Mouse (Mus musculus) C2C12 (cell line): ENCODE measurements around the gene Gm13696. TPM values are rescaled to one million over a fixed set of nuclear protein-coding genes. Genes with fewer than 3 reads are reported as not detected.

Experiments
- H3K27me3 ChIP-seq: one replicate; pipeline ENCODE4 v1.6.1; 2011; ENCODE audit not compliant: control insufficient read depth, insufficient read depth, insufficient read length
- H3K36me3 ChIP-seq: one replicate; pipeline ENCODE4 v1.6.1; 2011; ENCODE audit not compliant: control insufficient read depth, insufficient read depth
- H3K4me3 ChIP-seq: one replicate; pipeline ENCODE4 v1.5.1; 2011; ENCODE audit warnings: mild to moderate bottlenecking, control low read depth; ENCODE audit not compliant: poor library complexity, insufficient read depth, severe bottlenecking
- H3K79me2 ChIP-seq: one replicate; pipeline ENCODE4 v1.6.1; 2011; ENCODE audit not compliant: control insufficient read depth, insufficient read depth
- H3K79me3 ChIP-seq: one replicate; pipeline ENCODE4 v1.6.1; 2011; ENCODE audit warnings: low read depth, control low read depth
- H3ac ChIP-seq: one replicate; pipeline ENCODE3; 2011; ENCODE audit warnings: low read depth; ENCODE audit not compliant: control insufficient read depth, insufficient read length
- CEBPB ChIP-seq: IDR thresholded peaks from one replicate; pipeline ENCODE4 v1.6.1; 2011; ENCODE audit warnings: low read depth, mild to moderate bottlenecking, control low read depth, moderate library complexity
- CTCF ChIP-seq: IDR thresholded peaks from one replicate; pipeline ENCODE4 v1.5.1; 2011; ENCODE audit not compliant: control insufficient read depth, insufficient read depth, insufficient read length
- FOSL1 ChIP-seq: IDR thresholded peaks from one replicate; pipeline ENCODE4 v1.8.0; 2011; ENCODE audit warnings: mild to moderate bottlenecking, low read length; ENCODE audit not compliant: poor library complexity, insufficient read depth, severe bottlenecking
- MAX ChIP-seq: IDR thresholded peaks from one replicate; pipeline ENCODE4 v1.6.1; 2011; ENCODE audit warnings: mild to moderate bottlenecking, control low read depth
- MYOD1 ChIP-seq: IDR thresholded peaks from one replicate; pipeline ENCODE4 v1.6.1; 2011; ENCODE audit warnings: low read depth; ENCODE audit not compliant: control insufficient read depth, insufficient read length
- MYOG ChIP-seq: IDR thresholded peaks from one replicate; pipeline ENCODE4 v1.6.1; 2011; ENCODE audit not compliant: control insufficient read depth, insufficient read length; ENCODE audit errors: extremely low read depth
- USF1 ChIP-seq: IDR thresholded peaks from one replicate; pipeline ENCODE4 v1.6.1; 2011; ENCODE audit warnings: low read depth, mild to moderate bottlenecking, control low read depth, moderate library complexity
- polyA plus RNA-seq: library from polyadenylated mRNA; unstranded; fragments of >200 nt; fragmentation: generic; extraction: Trizol; gene quantifications from one replicate; pipeline ENCODE4 v1.2.1, GENCODE M21; 2012; ENCODE audit warnings: missing spikeins

The Gm13696 gene
- polyA plus RNA-seq, 1 experiment = not detected

- Histone ChIP-seq H3K79me2 (no peaks in the 10 kb centered on the region), H3K36me3 (no peaks in the 10 kb centered on the region), H3K27me3 (no peaks in the 10 kb centered on the region), H3ac (no peak overlapping the region), H3K4me3 (no peak overlapping the region), H3K79me3 (no peaks in the 10 kb centered on the region)
- TF ChIP-seq MAX (no peak), FOSL1 (no peak), USF1 (no peak), MYOG (no peak), CTCF (no peak), CEBPB (no peak)
Measured at GRCm38 (mm10) chr2:84018330-84018729, 45.4 kb downstream of the Gm13696 start.

- Histone ChIP-seq H3K4me3 (no peak overlapping the region), H3ac (no peak overlapping the region), H3K79me2 (no peaks in the 10 kb centered on the region), H3K79me3 (no peaks in the 10 kb centered on the region), H3K27me3 (no peaks in the 10 kb centered on the region), H3K36me3 (no peaks in the 10 kb centered on the region)
- no peak for TF ChIP-seq CTCF
- TF ChIP-seq USF1 = no peak
- TF ChIP-seq MAX = no peak
- TF ChIP-seq MYOD1 = no peak
- no peak for TF ChIP-seq FOSL1
- no peak for TF ChIP-seq MYOG
- TF ChIP-seq CEBPB = no peak
Measured at GRCm38 (mm10) chr2:84019519-84020305, 46.8 kb downstream of the Gm13696 start.

- Histone ChIP-seq H3K27me3 (no peaks in the 10 kb centered on the region), H3K79me3 (no peaks in the 10 kb centered on the region), H3K36me3 (no peaks in the 10 kb centered on the region), H3ac (no peak overlapping the region), H3K4me3 (no peak overlapping the region), H3K79me2 (no peaks in the 10 kb centered on the region)
- TF ChIP-seq FOSL1 (no peak), MYOG (no peak), CEBPB (no peak)
Measured at GRCm38 (mm10) chr2:84021930-84022329, 49.0 kb downstream of the Gm13696 start.

- Histone ChIP-seq H3K79me2 (no peaks in the 10 kb centered on the region), H3K36me3 (no peaks in the 10 kb centered on the region), H3ac (no peak overlapping the region), H3K27me3 (no peaks in the 10 kb centered on the region), H3K79me3 (no peaks in the 10 kb centered on the region), H3K4me3 (no peak overlapping the region)
- TF ChIP-seq MYOG (no peak), USF1 (no peak)
Measured at GRCm38 (mm10) chr2:84022905-84023304, 50.0 kb downstream of the Gm13696 start.

GRCm38 (mm10) chr2:84023319-84023718 lies 50.4 kb downstream of the Gm13696 start:
- Histone ChIP-seq H3K79me3 (no peaks in the 10 kb centered on the region), H3K27me3 (no peaks in the 10 kb centered on the region), H3K4me3 (no peak overlapping the region), H3K36me3 (no peaks in the 10 kb centered on the region), H3K79me2 (no peaks in the 10 kb centered on the region), H3ac (no peak overlapping the region)
- no peak for TF ChIP-seq CTCF
- TF ChIP-seq CEBPB = no peak
- TF ChIP-seq MYOG = no peak
- TF ChIP-seq MYOD1 = no peak
- TF ChIP-seq FOSL1 = no peak
- no peak for TF ChIP-seq USF1
- TF ChIP-seq MAX = no peak

Other genes starting within 250 kb of the Gm13696 start
- 32.1 TPM for gene Itgav, start 248.7 kb upstream of the Gm13696 start, polyA plus RNA-seq
- gene Fam171b, start 160.5 kb upstream of the Gm13696 start, polyA plus RNA-seq = 1.1 TPM
- gene Zswim2, start 31.9 kb upstream of the Gm13696 start, polyA plus RNA-seq = not detected
- not detected for gene Gm13698, start 17.4 kb upstream of the Gm13696 start, polyA plus RNA-seq
- not detected for gene Gm13693, start 11.6 kb upstream of the Gm13696 start, polyA plus RNA-seq
- not detected for gene Gm13695, start 5.8 kb upstream of the Gm13696 start, polyA plus RNA-seq
- gene Gm13694, start 5.8 kb downstream of the Gm13696 start, polyA plus RNA-seq = not detected
- gene Gm13697, start 11.6 kb downstream of the Gm13696 start, polyA plus RNA-seq = not detected
- gene Gm13691, start 17.4 kb downstream of the Gm13696 start, polyA plus RNA-seq = not detected